Mouse (Mus musculus) heart, embryonic 15.5 days (tissue): Measurements from ENCODE around the gene Rhou. TPM values are rescaled to one million over a fixed set of nuclear protein-coding genes. Genes with fewer than 3 reads are reported as not detected.

Experiments
- ATAC-seq: fragments of 200-750 bp; cut with Nextera tagmentation; replicated peaks from 2 replicates; pipeline ENCODE4 v1.8.0; 2017; ENCODE audit warnings: low read depth, moderate TSS enrichment; ENCODE audit not compliant: insufficient number of reproducible peaks, insufficient read depth, low FRiP score
- H3K27ac ChIP-seq: fragments of 300-500 bp; sonication (generic); 2 replicates; pipeline ENCODE4 v1.5.1; 2015; ENCODE audit warnings: mild to moderate bottlenecking, inconsistent platforms
- H3K27me3 ChIP-seq: fragments of 300-500 bp; sonication (generic); 2 replicates; pipeline ENCODE4 v1.6.1; 2015; ENCODE audit warnings: inconsistent platforms
- H3K36me3 ChIP-seq: fragments of 300-500 bp; sonication (generic); 2 replicates; pipeline ENCODE4 v1.6.1; 2015; ENCODE audit warnings: mild to moderate bottlenecking, inconsistent platforms
- H3K4me1 ChIP-seq: fragments of 300-500 bp; sonication (generic); replicated peaks from 2 replicates; pipeline ENCODE4 v1.6.1; 2015; ENCODE audit warnings: inconsistent platforms
- H3K4me2 ChIP-seq: fragments of 300-500 bp; sonication (generic); 2 replicates; pipeline ENCODE4 v1.6.1; 2015; ENCODE audit warnings: inconsistent platforms, mild to moderate bottlenecking, moderate library complexity
- H3K4me3 ChIP-seq: fragments of 300-500 bp; sonication (generic); 2 replicates; pipeline ENCODE4 v1.5.1; 2015; ENCODE audit warnings: mild to moderate bottlenecking, inconsistent platforms
- H3K9ac ChIP-seq: fragments of 300-500 bp; sonication (generic); 2 replicates; pipeline ENCODE4 v1.6.1; 2015; ENCODE audit warnings: mild to moderate bottlenecking, inconsistent platforms
- H3K9me3 ChIP-seq: fragments of 300-500 bp; sonication (generic); replicated peaks from 2 replicates; pipeline ENCODE4 v1.6.1; 2016; ENCODE audit warnings: inconsistent platforms
- WGBS: fragments of 180-500 bp; shearing (Covaris S2); methylation state at CpG from one replicate; pipeline ENCODE4 v1.1.7; 2015; ENCODE audit warnings: mixed read lengths; 5-methylcytosine and 5-hydroxymethylcytosine counted together
- polyA plus RNA-seq: library from polyadenylated mRNA; unstranded; fragments of >200 nt; fragmentation: Nextera tagmentation; extraction: Ambion mirVana; gene quantifications from 2 replicates; pipeline ENCODE4 v1.2.1, GENCODE M21; 2015

Rhou gene
- polyA plus RNA-seq, 1 experiment from 2014 or later = 6.0 TPM

- WGBS = 61% methylated on average over 7 of the region's 7 CpGs
- H3K27ac ChIP-seq = no peak overlapping the region
- H3K4me2 ChIP-seq = no peak overlapping the region
- H3K4me1 ChIP-seq = peaks cover 10% of the 10 kb centered on the region
- ATAC-seq = no peak
- H3K27me3 ChIP-seq = no peaks in the 10 kb centered on the region
- no peaks in the 10 kb centered on the region for H3K9me3 ChIP-seq
- no peaks in the 10 kb centered on the region for H3K36me3 ChIP-seq
- H3K9ac ChIP-seq = no peak overlapping the region
- no peak overlapping the region for H3K4me3 ChIP-seq
Measured at GRCm38 (mm10) chr8:123670766-123671165, 17.0 kb downstream of the Rhou start.

GRCm38 (mm10) chr8:123671454-123671853 is 17.7 kb downstream of the Rhou start:
- Histone ChIP-seq H3K36me3 (no peaks in the 10 kb centered on the region), H3K4me1 (peaks cover 11% of the 10 kb centered on the region), H3K9ac (no peak overlapping the region), H3K4me2 (no peak overlapping the region), H3K27ac (no peak overlapping the region), H3K4me3 (no peak overlapping the region), H3K9me3 (no peaks in the 10 kb centered on the region), H3K27me3 (no peaks in the 10 kb centered on the region)
- no peak for ATAC-seq
- 78% methylated on average over 7 of the region's 7 CpGs for WGBS

- Histone ChIP-seq H3K4me2 (no peak overlapping the region), H3K4me3 (no peak overlapping the region), H3K36me3 (no peaks in the 10 kb centered on the region), H3K27ac (no peak overlapping the region), H3K9me3 (no peaks in the 10 kb centered on the region), H3K9ac (no peak overlapping the region), H3K4me1 (peaks cover 11% of the 10 kb centered on the region), H3K27me3 (no peaks in the 10 kb centered on the region)
- 67% methylated on average over 6 of the region's 6 CpGs for WGBS
- no peak for ATAC-seq
Measured at GRCm38 (mm10) chr8:123672648-123673047, 18.9 kb downstream of the Rhou start.

GRCm38 (mm10) chr8:123675611-123676010 is 21.9 kb downstream of the Rhou start:
- Histone ChIP-seq H3K4me2 (peak overlapping the region; percentile 28; the same call in 1 of the 2 replicates), H3K36me3 (no peaks in the 10 kb centered on the region), H3K27me3 (no peaks in the 10 kb centered on the region), H3K4me3 (no peak overlapping the region), H3K4me1 (peaks cover 9% of the 10 kb centered on the region), H3K9ac (no peak overlapping the region), H3K27ac (no peak overlapping the region), H3K9me3 (no peaks in the 10 kb centered on the region)
- WGBS = 12% methylated on average over 5 of the region's 5 CpGs
- no peak for ATAC-seq

GRCm38 (mm10) chr8:123678390-123678789 is 24.7 kb downstream of the Rhou start:
- no peak for ATAC-seq
- H3K9me3 ChIP-seq = no peaks in the 10 kb centered on the region
- H3K9ac ChIP-seq = no peak overlapping the region
- peaks cover 13% of the 10 kb centered on the region for H3K4me1 ChIP-seq
- 83% methylated on average over 4 of the region's 4 CpGs for WGBS
- no peak overlapping the region for H3K27ac ChIP-seq
- no peak overlapping the region for H3K4me2 ChIP-seq
- H3K4me3 ChIP-seq = no peak overlapping the region
- H3K36me3 ChIP-seq = no peaks in the 10 kb centered on the region
- H3K27me3 ChIP-seq = no peaks in the 10 kb centered on the region

GRCm38 (mm10) chr8:123682073-123682761 is 28.5 kb downstream of the Rhou start:
- 22% methylated on average over 18 of the region's 18 CpGs for WGBS
- Histone ChIP-seq H3K4me2 (0 out of 2 replicates have a peak overlapping the region, but pooled peaks have one; percentile 1), H3K36me3 (no peaks in the 10 kb centered on the region), H3K4me3 (no peak overlapping the region), H3K4me1 (peaks cover 4% of the 10 kb centered on the region; the same call in 1 of the 2 replicates), H3K27me3 (no peaks in the 10 kb centered on the region), H3K27ac (no peak overlapping the region), H3K9me3 (no peaks in the 10 kb centered on the region), H3K9ac (no peak overlapping the region)
- ATAC-seq = no peak

GRCm38 (mm10) chr8:123683321-123683720 is 29.6 kb downstream of the Rhou start:
- Histone ChIP-seq H3K4me3 (no peak overlapping the region), H3K36me3 (no peaks in the 10 kb centered on the region), H3K9ac (no peak overlapping the region), H3K9me3 (no peaks in the 10 kb centered on the region), H3K27ac (no peak overlapping the region), H3K4me1 (peaks cover 4% of the 10 kb centered on the region; the same call in 1 of the 2 replicates), H3K4me2 (no peak overlapping the region), H3K27me3 (no peaks in the 10 kb centered on the region)
- ATAC-seq = no peak
- WGBS = 57% methylated on average over 7 of the region's 7 CpGs

GRCm38 (mm10) chr8:123684806-123685205 is 31.1 kb downstream of the Rhou start:
- H3K36me3 ChIP-seq = no peaks in the 10 kb centered on the region
- no peak overlapping the region for H3K4me2 ChIP-seq
- 79% methylated on average over 7 of the region's 7 CpGs for WGBS
- no peak for ATAC-seq
- peaks cover 4% of the 10 kb centered on the region; the same call in 1 of the 2 replicates for H3K4me1 ChIP-seq
- H3K9me3 ChIP-seq = no peaks in the 10 kb centered on the region
- H3K27me3 ChIP-seq = no peaks in the 10 kb centered on the region
- no peak overlapping the region for H3K27ac ChIP-seq
- no peak overlapping the region for H3K9ac ChIP-seq
- no peak overlapping the region for H3K4me3 ChIP-seq

- H3K27ac ChIP-seq = no peak overlapping the region
- no peak overlapping the region for H3K4me3 ChIP-seq
- peaks cover 4% of the 10 kb centered on the region; the same call in 1 of the 2 replicates for H3K4me1 ChIP-seq
- no peak overlapping the region for H3K9ac ChIP-seq
- no peaks in the 10 kb centered on the region for H3K27me3 ChIP-seq
- 77% methylated on average over 4 of the region's 4 CpGs for WGBS
- H3K4me2 ChIP-seq = no peak overlapping the region
- ATAC-seq = no peak
- no peaks in the 10 kb centered on the region for H3K9me3 ChIP-seq
- H3K36me3 ChIP-seq = no peaks in the 10 kb centered on the region
Measured at GRCm38 (mm10) chr8:123685477-123685876, 31.7 kb downstream of the Rhou start.

GRCm38 (mm10) chr8:123687826-123688225 is 34.1 kb downstream of the Rhou start:
- Histone ChIP-seq H3K4me3 (no peak overlapping the region), H3K36me3 (no peaks in the 10 kb centered on the region), H3K9me3 (no peaks in the 10 kb centered on the region), H3K27me3 (no peaks in the 10 kb centered on the region), H3K4me2 (no peak overlapping the region), H3K4me1 (no peaks in the 10 kb centered on the region), H3K9ac (no peak overlapping the region), H3K27ac (no peak overlapping the region)
- ATAC-seq = no peak
- 56% methylated on average over 4 of the region's 4 CpGs for WGBS

- 77% methylated on average over 10 of the region's 10 CpGs for WGBS
- Histone ChIP-seq H3K27me3 (no peaks in the 10 kb centered on the region), H3K27ac (no peak overlapping the region), H3K4me2 (no peak overlapping the region), H3K4me3 (no peak overlapping the region), H3K4me1 (no peaks in the 10 kb centered on the region), H3K9ac (no peak overlapping the region), H3K9me3 (no peaks in the 10 kb centered on the region), H3K36me3 (no peaks in the 10 kb centered on the region)
- no peak for ATAC-seq
Measured at GRCm38 (mm10) chr8:123692165-123692962, 38.6 kb downstream of the Rhou start.
